Mouse (Mus musculus) kidney, postnatal 14 days (tissue): Measurements from ENCODE around the gene Idnk.

Source experiments
- DNase-seq: peaks from one replicate; pipeline ENCODE4 v3.0.0; 2022; ENCODE audit warnings: mixed read lengths

Gene Idnk

DNA sequence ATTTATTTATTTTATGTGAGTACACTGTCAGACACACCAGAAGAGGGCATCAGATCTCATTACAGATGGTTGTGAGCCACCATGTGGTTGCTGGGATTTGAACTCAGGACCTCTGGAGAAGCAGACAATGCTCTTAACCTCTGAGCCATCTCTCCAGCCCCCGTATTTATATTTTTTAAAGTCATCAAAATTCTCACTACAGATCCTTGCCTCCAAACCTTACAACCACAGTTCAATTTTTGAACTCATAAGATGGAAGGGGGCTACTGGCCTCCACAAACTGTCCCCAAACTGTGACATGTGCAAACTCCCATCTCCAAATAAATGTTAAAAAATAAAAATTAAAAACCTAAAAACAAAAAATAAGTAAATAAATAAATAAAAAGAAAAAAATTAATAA lies 9.7 kb upstream of the Idnk start:
- DNase-seq: no peak

DNA sequence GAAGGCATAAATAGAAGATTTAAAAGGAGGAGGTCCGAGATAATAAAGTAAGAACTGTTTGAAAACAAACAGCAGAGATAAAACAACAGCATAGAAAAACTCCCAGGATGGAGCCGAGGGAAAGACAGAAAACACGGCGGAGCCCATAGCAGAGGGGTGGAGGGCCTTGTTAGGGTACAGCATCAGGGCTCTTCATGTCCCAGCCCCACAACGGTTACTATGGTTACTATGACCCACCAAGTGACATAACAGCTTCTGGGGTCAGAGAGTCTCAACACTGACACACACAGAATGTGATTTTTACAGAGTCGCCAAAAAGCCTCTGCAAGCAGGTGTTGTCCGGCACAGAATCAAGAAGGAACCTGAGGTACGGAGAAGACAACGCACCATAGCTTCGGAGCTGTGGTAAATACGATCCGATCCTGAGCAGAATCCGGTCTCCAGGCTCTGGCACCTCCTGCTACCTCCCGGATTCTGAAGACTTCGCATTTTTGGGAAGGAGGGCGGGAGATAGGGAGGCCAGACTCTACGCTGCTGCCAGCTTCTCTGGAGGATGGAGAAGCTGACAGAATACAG lies 9.1 kb upstream of the Idnk start:
- DNase-seq: peak; percentile 58

DNA sequence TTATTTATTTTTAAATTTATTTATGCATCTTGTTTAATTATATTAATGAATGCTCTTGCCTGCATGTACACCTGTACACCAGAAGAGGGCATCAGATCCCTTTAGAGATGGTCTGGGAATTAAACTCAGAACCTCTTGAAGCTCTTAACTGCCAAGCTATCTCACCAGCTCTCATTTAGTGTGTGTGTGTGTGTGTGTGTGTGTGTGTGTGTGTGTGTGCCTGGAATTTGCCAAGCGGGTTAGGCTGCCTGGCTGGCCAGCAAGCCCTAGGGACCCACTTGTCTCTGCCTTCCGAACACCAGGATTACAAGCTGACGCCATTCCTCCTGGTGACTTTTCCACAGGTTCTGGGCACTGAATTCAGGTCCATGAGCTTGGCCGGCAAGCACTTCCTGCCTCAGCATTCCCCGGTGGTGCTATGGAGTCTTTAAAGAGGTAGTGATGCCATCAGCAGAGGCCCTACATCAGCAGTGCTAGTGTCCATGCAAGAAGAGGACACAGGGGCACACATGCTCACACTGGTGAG lies 8.4 kb upstream of the Idnk start:
- DNase-seq: peak; percentile 26

- DNase-seq: no peak
These were observed 7.8 kb upstream of the Idnk start for GRCm38 (mm10) chr13:58149629-58150028.

DNA sequence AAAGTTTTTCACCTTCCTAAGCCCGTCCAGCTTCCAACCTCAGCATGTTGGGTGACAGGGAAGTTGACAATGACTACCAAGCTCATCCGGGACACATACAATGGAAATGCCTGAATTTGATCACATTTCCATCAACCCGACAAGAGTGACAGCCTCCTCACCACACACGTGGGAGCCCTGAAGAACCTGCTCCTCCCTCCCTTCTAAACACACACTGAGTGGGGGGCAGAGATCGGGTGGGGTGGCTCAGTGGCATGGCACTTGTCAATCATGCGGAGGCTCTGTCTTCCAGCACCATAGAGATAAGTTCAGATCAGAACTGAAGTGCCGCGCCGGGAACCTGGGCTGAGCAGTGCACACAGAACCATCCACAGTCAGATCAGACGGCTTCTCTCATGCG lies 7.0 kb upstream of the Idnk start:
- no peak for DNase-seq

- no peak for DNase-seq
These were observed 1.4 kb upstream of the Idnk start for GRCm38 (mm10) chr13:58156031-58156430.

DNA sequence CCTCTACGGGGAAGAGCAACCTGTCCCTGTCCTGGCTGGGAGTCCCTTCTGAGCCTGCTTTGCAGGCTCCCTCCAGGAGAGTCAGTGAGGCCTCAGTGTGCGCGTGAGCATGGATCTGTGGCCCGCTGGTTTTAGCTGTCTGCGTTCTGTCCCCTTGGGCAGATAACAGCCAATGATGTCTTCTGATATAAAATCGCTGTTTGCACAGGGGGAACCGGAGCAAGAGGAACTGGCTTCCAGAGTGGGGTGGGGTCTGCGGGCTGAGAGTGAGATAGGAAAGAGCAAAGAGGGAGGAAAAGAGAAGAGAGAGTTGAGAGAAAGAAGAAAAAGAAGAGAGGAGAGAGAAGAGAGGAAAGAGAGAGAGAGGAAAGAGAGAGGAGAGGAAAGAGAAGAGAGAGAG lies 413 bp upstream of the Idnk start:
- DNase-seq: no peak

DNA sequence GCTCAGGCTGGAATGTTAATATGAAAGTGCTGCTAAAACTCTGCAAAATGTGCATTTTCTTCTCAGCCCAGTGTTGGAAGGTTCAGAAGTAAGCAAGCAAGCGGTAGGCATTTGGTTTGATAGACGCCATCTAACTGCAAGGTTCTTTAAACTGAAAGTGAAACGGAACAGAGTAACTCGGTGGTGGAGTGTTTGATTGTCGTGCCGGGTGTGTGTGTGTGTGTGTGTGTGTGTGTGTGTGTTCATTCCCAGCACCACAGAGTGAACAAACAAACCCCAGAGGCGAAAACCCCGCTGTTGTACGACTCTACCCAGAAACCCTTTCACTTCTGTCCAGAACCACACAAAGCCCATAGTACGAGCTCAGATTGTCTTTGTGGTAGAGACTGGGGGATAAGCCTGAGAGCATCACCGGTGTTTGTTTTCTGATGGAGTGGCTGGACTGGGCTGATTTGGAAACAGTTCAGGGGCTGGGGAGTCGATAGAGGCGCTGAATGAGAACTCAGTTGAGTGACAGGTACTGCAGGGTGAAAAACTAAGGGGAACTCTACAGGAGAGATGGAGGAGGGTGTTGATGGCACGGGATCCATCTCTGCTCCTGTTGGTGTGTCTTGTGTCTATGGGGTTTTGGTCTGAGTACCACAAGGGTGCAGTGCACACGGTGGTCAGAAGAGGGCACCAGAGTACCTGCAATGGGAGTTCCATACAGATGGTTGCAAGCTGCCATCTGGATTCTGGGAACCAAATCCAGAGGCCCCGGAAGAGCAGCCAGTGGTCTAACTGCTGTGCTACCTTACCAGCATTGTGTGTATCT lies 857 bp downstream of the Idnk start:
- peak; percentile 91 for DNase-seq

- DNase-seq: no peak
These were observed 3.3 kb downstream of the Idnk start for GRCm38 (mm10) chr13:58160761-58161160.

GRCm38 (mm10) chr13:58163343-58163742 lies 5.9 kb downstream of the Idnk start:
- no peak for DNase-seq

DNA sequence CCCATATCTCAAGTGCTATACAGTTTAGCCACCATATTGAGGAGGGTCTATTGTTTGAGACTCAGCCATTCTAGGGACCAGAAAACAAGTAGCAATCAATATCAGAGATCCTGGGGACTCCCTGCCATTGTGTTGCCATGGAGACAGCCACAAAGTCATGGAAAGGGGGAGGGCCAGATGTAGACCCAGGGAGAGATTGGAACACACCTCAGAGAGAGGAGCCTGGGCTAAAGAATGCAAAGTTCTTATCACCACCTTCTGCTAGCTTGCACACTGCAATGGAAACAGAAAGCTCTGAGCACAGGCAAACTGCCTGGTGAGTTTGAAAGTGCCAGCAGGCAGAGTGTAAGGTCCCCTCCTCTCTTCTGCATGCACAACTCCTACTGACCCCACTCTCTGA lies 10.7 kb downstream of the Idnk start:
- DNase-seq: no peak

- no peak for DNase-seq
These were observed 18.7 kb downstream of the Idnk start for GRCm38 (mm10) chr13:58176105-58176504.

DNA sequence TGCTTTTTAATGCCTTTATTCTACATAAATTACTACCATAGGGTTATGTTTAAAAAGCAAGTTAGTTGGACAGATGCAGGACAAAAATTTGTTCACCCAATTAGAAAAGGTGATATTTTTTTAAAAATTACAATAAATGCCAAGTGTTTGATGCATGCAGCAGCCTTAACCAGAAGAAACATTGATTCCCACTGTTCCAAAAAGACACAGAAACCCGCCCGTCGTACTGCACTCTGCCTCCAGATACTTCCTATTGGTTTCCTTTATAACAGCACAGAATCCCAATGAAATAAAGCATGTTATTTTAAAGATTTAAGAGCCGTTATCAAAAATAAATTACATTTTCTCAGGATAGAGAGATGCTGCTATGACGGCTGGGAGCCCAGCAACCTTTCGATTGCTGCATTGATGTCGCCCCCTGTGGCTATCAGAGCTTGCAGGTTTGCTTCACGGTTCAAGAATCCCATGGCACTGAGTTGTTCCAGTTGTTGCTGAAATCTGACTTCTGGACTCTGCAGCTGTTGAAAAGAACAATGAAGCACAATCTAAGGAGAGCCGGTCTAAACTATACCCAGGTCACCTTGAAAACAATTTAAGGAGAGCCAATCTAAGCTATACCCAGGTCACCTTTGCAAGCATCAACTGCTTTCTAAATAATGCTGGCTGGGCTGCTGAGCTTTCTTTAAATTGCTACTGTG lies 20.2 kb downstream of the Idnk start:
- DNase-seq: peak; percentile 100

DNA sequence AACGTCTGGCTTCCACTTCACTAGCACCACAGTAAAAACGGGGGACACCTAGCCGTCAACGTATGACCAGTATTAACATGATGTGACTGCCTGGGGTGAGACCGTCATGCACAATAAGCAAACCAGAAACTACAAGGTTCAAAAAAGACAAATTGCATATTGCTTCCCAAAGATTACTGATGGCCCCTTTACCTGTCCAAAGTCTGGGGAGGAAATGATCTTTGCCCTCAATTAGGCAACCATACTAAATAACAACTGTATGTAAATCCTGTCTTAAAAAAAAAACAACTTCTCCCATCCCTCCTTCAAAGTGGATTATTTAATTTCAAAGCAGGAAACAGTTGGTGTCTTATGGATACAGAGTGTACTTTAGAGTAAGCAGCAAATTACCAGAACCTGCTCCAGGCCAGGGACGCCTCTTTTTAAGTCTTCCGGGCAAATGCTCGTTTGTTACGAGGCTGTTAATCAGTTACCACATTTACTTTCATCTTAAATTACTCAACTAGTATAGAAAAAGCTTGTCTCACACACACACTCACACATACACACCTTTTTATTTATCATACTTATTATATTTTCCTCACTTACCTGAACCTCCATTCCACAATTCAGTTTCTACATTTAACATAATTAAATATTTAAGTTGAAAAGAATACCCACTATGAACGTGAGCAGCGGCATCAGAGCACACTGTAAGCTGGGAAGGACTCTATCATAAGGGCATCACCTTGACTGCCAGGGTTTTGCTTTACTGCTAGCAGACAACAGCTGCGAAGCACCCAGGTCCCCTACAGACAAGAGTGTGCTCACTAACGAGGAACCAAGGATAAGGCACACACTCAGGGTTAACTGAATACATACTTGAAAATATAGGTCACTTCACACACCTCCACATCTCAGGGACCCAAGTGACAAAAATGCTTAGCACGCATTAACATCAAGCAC lies 24.4 kb downstream of the Idnk start:
- peak; percentile 21 for DNase-seq

DNA sequence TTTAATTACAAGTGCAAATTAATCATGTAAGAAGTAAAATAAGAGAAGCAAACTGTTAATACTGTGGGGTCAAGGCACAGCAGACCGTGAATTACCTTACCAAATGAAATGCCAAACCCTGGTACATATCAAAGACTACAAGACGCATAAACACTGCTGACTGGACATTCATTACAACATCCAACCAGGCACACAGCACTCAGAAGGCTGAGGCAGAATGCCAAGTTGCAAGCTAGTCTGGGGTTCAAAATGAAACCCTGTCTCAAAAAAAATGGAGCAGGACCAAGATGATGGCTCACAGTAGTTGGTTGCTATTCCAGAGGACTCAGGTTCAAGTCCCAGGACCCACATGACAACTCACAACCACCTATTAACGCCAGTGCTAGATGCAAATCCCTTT lies 26.7 kb downstream of the Idnk start:
- peak; percentile 23 for DNase-seq

DNA sequence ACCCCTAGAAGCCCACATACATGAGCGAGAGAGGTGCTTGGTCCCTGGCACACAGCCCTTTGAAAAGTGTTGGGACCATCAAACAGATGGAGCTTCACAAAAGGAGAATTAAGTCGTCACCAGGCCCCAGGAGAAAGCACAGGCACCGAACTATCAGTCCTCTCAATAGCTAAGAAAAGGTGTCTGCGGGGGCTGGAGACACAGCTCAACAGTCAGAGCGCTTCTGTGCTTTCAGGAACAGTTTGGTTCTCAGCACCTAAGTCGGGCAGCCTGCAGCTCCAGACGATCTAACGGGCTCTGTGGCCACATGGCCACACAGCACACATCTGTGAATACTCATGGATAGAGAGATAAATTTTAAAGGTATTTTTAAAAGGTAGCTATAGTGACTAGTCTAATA lies 28.8 kb downstream of the Idnk start:
- no peak for DNase-seq

- DNase-seq: no peak
These were observed 30.3 kb downstream of the Idnk start for GRCm38 (mm10) chr13:58187751-58188150.

DNA sequence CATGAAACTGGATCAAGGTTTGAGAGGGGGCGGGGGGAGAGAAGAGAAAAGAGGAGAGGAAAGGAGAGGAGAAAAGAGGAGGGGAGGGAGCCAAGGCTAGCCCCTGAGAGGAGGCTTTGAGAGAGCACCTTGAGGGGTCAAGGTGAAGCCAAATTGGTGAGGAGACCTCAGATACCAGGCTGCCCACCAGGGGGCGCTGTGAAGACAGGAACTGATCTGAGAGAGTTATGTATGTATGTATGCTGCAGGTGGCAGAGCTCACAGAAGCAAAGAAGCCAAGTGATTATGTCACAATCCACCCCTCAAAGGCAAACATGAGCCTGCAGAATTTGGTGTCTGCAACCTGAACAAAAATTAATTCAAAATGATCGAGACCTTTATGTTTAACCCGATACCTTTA lies 31.0 kb downstream of the Idnk start:
- DNase-seq: peak; percentile 87

DNA sequence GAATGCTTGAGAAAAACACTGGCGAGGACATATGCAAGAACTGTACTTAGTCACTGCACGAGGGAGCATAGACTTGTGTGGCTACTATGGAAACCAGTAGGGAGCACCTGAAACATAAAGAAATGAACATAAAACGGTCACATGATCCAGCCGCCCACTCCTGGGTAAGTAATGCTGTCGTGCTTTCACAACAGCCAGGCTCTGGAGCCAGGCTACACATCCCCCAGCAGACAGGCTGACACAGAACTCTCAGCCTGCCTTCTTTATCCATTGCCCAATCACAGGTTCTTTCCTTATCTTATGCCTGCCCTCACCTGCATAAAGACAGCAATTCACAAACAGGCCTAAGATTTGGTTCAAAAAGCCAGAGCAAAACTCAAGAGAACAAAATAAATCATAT lies 32.0 kb downstream of the Idnk start:
- no peak for DNase-seq

DNA sequence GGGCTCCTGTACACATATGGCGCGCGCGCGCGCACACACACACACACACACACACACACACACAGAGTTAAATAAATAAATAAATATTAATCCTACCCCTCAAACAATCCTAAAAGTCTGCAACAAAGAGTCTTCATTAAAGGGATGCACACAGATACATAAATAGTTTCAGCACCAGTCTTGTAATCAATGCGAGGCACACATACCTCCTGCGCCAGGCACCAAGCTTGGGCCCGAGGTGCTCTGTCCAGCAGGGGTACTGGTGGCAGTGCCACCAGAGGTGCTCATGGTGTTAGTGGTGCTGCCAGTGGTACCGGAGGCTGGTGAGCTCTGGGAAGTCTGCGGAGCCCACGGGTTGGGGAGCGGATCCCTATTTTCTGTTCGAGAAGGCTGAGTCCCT lies 34.1 kb downstream of the Idnk start:
- no peak for DNase-seq

- DNase-seq: peak; percentile 38
These were observed 34.7 kb downstream of the Idnk start for GRCm38 (mm10) chr13:58192146-58192545.

- no peak for DNase-seq
These were observed 35.8 kb downstream of the Idnk start for GRCm38 (mm10) chr13:58193221-58193620.

DNA sequence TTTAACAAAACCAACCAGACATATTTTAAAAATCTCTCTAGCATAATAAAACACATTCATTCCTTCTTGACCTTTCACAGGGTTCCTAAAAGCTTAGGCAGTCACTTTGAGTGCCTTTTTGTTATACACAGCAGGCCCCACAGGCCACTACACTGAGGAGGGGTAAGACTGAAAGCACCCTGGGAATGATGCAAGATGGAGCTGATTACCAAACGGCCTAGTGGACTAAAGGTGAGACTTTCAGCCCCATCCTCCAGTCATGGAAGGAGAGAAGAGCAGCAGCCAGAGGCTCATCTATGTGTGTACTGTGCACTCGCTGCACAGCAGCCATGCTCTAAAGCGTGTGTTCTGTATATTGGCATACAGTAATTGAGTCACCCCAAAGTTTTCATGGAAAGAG lies 37.5 kb downstream of the Idnk start:
- no peak for DNase-seq
